Mouse (Mus musculus): Measurements from ENCODE around the gene A630001G21Rik. TPM values are rescaled to one million over a fixed set of nuclear protein-coding genes. Genes with fewer than 3 reads are reported as not detected.

Gene A630001G21Rik
- total RNA-seq (2023): 136 to 165 TPM (median 156 TPM) in 4 replicates

GRCm38 (mm10) chr1:85778436-85778835 is at the start of gene A630001G21Rik:
Gene A630001G21Rik (minus strand): TSS chr1:85778643.

GRCm38 (mm10) chr1:85793208-85794105 is 15.0 kb upstream of the A630001G21Rik start, which contains the start of gene Cab39:
Gene Cab39 (plus strand): TSS chr1:85793441.

Other genes starting within 250 kb of the A630001G21Rik start
- not detected in 4 replicates for gene G530012D18Rik, start 203.0 kb downstream of the A630001G21Rik start, total RNA-seq (2023)
- gene Sp110, start 179.8 kb downstream of the A630001G21Rik start, total RNA-seq (2023): 199 to 207 TPM (median 200 TPM) in 4 replicates
- 142 to 163 TPM (median 152 TPM) in 4 replicates for gene Sp140, start 178.3 kb downstream of the A630001G21Rik start, total RNA-seq (2023)
- gene Sp100, start 128.7 kb downstream of the A630001G21Rik start, total RNA-seq (2023): 450 to 479 TPM (median 467 TPM) in 4 replicates
- 104 to 119 TPM (median 114 TPM) in 4 replicates for gene Cab39, start 14.8 kb upstream of the A630001G21Rik start, total RNA-seq (2023)
- 18.0 to 23.6 TPM (median 20.4 TPM) in 4 replicates for gene Itm2c, start 115.6 kb upstream of the A630001G21Rik start, total RNA-seq (2023)
- gene 4933407L21Rik, start 149.8 kb upstream of the A630001G21Rik start, total RNA-seq (2023): 0.50 to 1.2 TPM (median 0.86 TPM) in 3 of 4 replicates, not detected in the other
- gene Gpr55, start 182.4 kb upstream of the A630001G21Rik start, total RNA-seq (2023): 2.0 to 2.7 TPM (median 2.5 TPM) in 4 replicates
- not detected in 4 replicates for gene Spata3, start 238.2 kb upstream of the A630001G21Rik start, total RNA-seq (2023)